Mouse (Mus musculus) hindbrain, embryonic 13.5 days (tissue): Measurements from ENCODE around the gene Slc11a1. TPM values are rescaled to one million over a fixed set of nuclear protein-coding genes. Genes with fewer than 3 reads are reported as not detected.
"Not testable (repeated sequence)": the region's sequence is repeated elsewhere in the genome, so short reads cannot be mapped to it uniquely, and the experiment has no call there.

Experiments used
- ATAC-seq: fragments of 200-750 bp; cut with Nextera tagmentation; 2 replicates; pipeline ENCODE4 v1.8.0; 2017; ENCODE audit warnings: moderate TSS enrichment; ENCODE audit not compliant: low FRiP score
- H3K27ac ChIP-seq: fragments of 300-500 bp; sonication (generic); 2 replicates; pipeline ENCODE4 v1.5.1; 2015; ENCODE audit warnings: inconsistent platforms, mild to moderate bottlenecking, moderate library complexity
- H3K27me3 ChIP-seq: fragments of 300-500 bp; sonication (generic); 2 replicates; pipeline ENCODE4 v1.6.1; 2015; ENCODE audit warnings: mild to moderate bottlenecking, inconsistent platforms
- H3K36me3 ChIP-seq: fragments of 300-500 bp; sonication (generic); 2 replicates; pipeline ENCODE4 v1.6.1; 2015; ENCODE audit warnings: mild to moderate bottlenecking, inconsistent platforms
- H3K4me1 ChIP-seq: fragments of 300-500 bp; sonication (generic); replicated peaks from 2 replicates; pipeline ENCODE4 v1.6.1; 2015; ENCODE audit warnings: inconsistent platforms
- H3K4me2 ChIP-seq: fragments of 300-500 bp; sonication (generic); 2 replicates; pipeline ENCODE4 v1.6.1; 2015; ENCODE audit warnings: inconsistent platforms, mild to moderate bottlenecking, moderate library complexity
- H3K4me3 ChIP-seq: fragments of 300-500 bp; sonication (generic); 2 replicates; pipeline ENCODE4 v1.5.1; 2015; ENCODE audit warnings: mild to moderate bottlenecking, inconsistent platforms
- H3K9ac ChIP-seq: fragments of 300-500 bp; sonication (generic); 2 replicates; pipeline ENCODE4 v1.6.1; 2015; ENCODE audit warnings: mild to moderate bottlenecking, inconsistent platforms
- H3K9me3 ChIP-seq: fragments of 300-500 bp; sonication (generic); 2 replicates; pipeline ENCODE4 v1.6.1; 2016; ENCODE audit warnings: inconsistent platforms
- WGBS: fragments of 180-500 bp; shearing (Covaris S2); methylation state at CpG from one replicate; pipeline ENCODE4 v1.1.7; 2015; 5-methylcytosine and 5-hydroxymethylcytosine counted together
- polyA plus RNA-seq: library from polyadenylated mRNA; unstranded; fragments of >200 nt; fragmentation: Nextera tagmentation; extraction: Ambion mirVana; gene quantifications from 2 replicates; pipeline ENCODE4 v1.2.1, GENCODE M21; 2015

Gene Slc11a1
- polyA plus RNA-seq, 1 experiment from 2014 or later: 2.5 TPM

- peaks cover 31% of the 10 kb centered on the region for H3K4me1 ChIP-seq
- H3K36me3 ChIP-seq: no peaks in the 10 kb centered on the region
- H3K4me2 ChIP-seq: no peak overlapping the region
- no peak for ATAC-seq
- no peaks in the 10 kb centered on the region for H3K9me3 ChIP-seq
- H3K4me3 ChIP-seq: no peak overlapping the region
- H3K27me3 ChIP-seq: no peaks in the 10 kb centered on the region
- no peak overlapping the region for H3K9ac ChIP-seq
- no peak overlapping the region for H3K27ac ChIP-seq
- WGBS: 90% methylated on average over 9 of the region's 9 CpGs
These were observed 35.1 kb upstream of the Slc11a1 start for GRCm38 (mm10) chr1:74339917-74340316.

GRCm38 (mm10) chr1:74340361-74340764 lies 34.6 kb upstream of the Slc11a1 start:
- Histone ChIP-seq H3K4me3 (no peak overlapping the region), H3K9me3 (no peaks in the 10 kb centered on the region), H3K27ac (no peak overlapping the region), H3K9ac (no peak overlapping the region), H3K4me2 (no peak overlapping the region), H3K36me3 (no peaks in the 10 kb centered on the region), H3K4me1 (peaks cover 27% of the 10 kb centered on the region), H3K27me3 (no peaks in the 10 kb centered on the region)
- WGBS: 91% methylated on average over 6 of the region's 6 CpGs
- 0 out of 2 replicates have a peak, but pooled peaks have one; percentile 9 for ATAC-seq

- not testable (repeated sequence) for ATAC-seq, H3K36me3 ChIP-seq, H3K27ac ChIP-seq, H3K9me3 ChIP-seq, H3K27me3 ChIP-seq, H3K4me2 ChIP-seq, H3K4me3 ChIP-seq, H3K9ac ChIP-seq
- H3K4me1 ChIP-seq: peaks cover 25% of the 10 kb centered on the region
- 94% methylated on average over 4 of the region's 4 CpGs for WGBS
These were observed 34.0 kb upstream of the Slc11a1 start for GRCm38 (mm10) chr1:74340992-74341391.

- H3K27ac ChIP-seq: no peak overlapping the region
- H3K9me3 ChIP-seq: no peaks in the 10 kb centered on the region
- no peak for ATAC-seq
- 93% methylated on average over 7 of the region's 7 CpGs for WGBS
- H3K36me3 ChIP-seq: no peaks in the 10 kb centered on the region
- H3K4me1 ChIP-seq: peaks cover 24% of the 10 kb centered on the region
- H3K9ac ChIP-seq: no peak overlapping the region
- no peak overlapping the region for H3K4me3 ChIP-seq
- H3K4me2 ChIP-seq: no peak overlapping the region
- H3K27me3 ChIP-seq: no peaks in the 10 kb centered on the region
These were observed 33.1 kb upstream of the Slc11a1 start for GRCm38 (mm10) chr1:74341898-74342297.

- no peak for ATAC-seq
- Histone ChIP-seq H3K4me3 (no peak overlapping the region), H3K4me1 (peaks cover 21% of the 10 kb centered on the region), H3K27me3 (no peaks in the 10 kb centered on the region), H3K9ac (no peak overlapping the region), H3K9me3 (no peaks in the 10 kb centered on the region), H3K27ac (no peak overlapping the region), H3K36me3 (no peaks in the 10 kb centered on the region), H3K4me2 (no peak overlapping the region)
- WGBS: 78% methylated on average over 1 of the region's 1 CpGs
These were observed 32.7 kb upstream of the Slc11a1 start for GRCm38 (mm10) chr1:74342308-74342707.

- no peak overlapping the region for H3K4me2 ChIP-seq
- 51% methylated on average over 5 of the region's 5 CpGs for WGBS
- H3K4me3 ChIP-seq: no peak overlapping the region
- H3K27me3 ChIP-seq: no peaks in the 10 kb centered on the region
- H3K9me3 ChIP-seq: no peaks in the 10 kb centered on the region
- H3K36me3 ChIP-seq: peaks cover 5% of the 10 kb centered on the region
- H3K27ac ChIP-seq: no peak overlapping the region
- no peak overlapping the region; the same call in 1 of the 2 replicates for H3K9ac ChIP-seq
- no peak for ATAC-seq
- H3K4me1 ChIP-seq: peaks cover 17% of the 10 kb centered on the region
These were observed 31.8 kb upstream of the Slc11a1 start for GRCm38 (mm10) chr1:74343161-74343560.

GRCm38 (mm10) chr1:74344163-74344916 lies 30.7 kb upstream of the Slc11a1 start:
- Histone ChIP-seq H3K9me3 (no peaks in the 10 kb centered on the region), H3K36me3 (peaks cover 14% of the 10 kb centered on the region), H3K4me2 (no peak overlapping the region), H3K27ac (no peak overlapping the region), H3K4me3 (no peak overlapping the region), H3K27me3 (no peaks in the 10 kb centered on the region), H3K4me1 (peaks cover 14% of the 10 kb centered on the region), H3K9ac (no peak overlapping the region)
- WGBS: 80% methylated on average over 11 of the region's 11 CpGs
- no peak for ATAC-seq

- 90% methylated on average over 13 of the region's 13 CpGs for WGBS
- H3K4me1 ChIP-seq: no peaks in the 10 kb centered on the region
- H3K27me3 ChIP-seq: no peaks in the 10 kb centered on the region
- no peak overlapping the region for H3K27ac ChIP-seq
- H3K4me2 ChIP-seq: no peak overlapping the region
- no peak overlapping the region for H3K9ac ChIP-seq
- ATAC-seq: no peak
- peaks cover 54% of the 10 kb centered on the region for H3K36me3 ChIP-seq
- no peaks in the 10 kb centered on the region for H3K9me3 ChIP-seq
- H3K4me3 ChIP-seq: no peak overlapping the region
These were observed 23.7 kb upstream of the Slc11a1 start for GRCm38 (mm10) chr1:74351185-74351769.

GRCm38 (mm10) chr1:74352532-74353096 lies 22.4 kb upstream of the Slc11a1 start:
- no peak overlapping the region for H3K27ac ChIP-seq
- WGBS: 84% methylated on average over 5 of the region's 5 CpGs
- no peaks in the 10 kb centered on the region for H3K9me3 ChIP-seq
- H3K36me3 ChIP-seq: peaks cover 51% of the 10 kb centered on the region
- H3K27me3 ChIP-seq: no peaks in the 10 kb centered on the region
- H3K9ac ChIP-seq: no peak overlapping the region
- no peaks in the 10 kb centered on the region for H3K4me1 ChIP-seq
- H3K4me3 ChIP-seq: no peak overlapping the region
- no peak overlapping the region for H3K4me2 ChIP-seq
- no peak for ATAC-seq

GRCm38 (mm10) chr1:74353453-74354229 lies 21.4 kb upstream of the Slc11a1 start:
- no peak overlapping the region for H3K27ac ChIP-seq
- WGBS: 95% methylated on average over 9 of the region's 9 CpGs
- H3K9ac ChIP-seq: no peak overlapping the region
- H3K27me3 ChIP-seq: no peaks in the 10 kb centered on the region
- ATAC-seq: no peak
- no peak overlapping the region for H3K4me3 ChIP-seq
- no peak overlapping the region for H3K4me2 ChIP-seq
- H3K36me3 ChIP-seq: peaks cover 46% of the 10 kb centered on the region
- H3K9me3 ChIP-seq: no peaks in the 10 kb centered on the region
- no peaks in the 10 kb centered on the region for H3K4me1 ChIP-seq

GRCm38 (mm10) chr1:74357531-74357930 lies 17.5 kb upstream of the Slc11a1 start:
- Histone ChIP-seq H3K27me3 (no peaks in the 10 kb centered on the region), H3K9ac (no peak overlapping the region), H3K4me3 (no peak overlapping the region), H3K27ac (no peak overlapping the region), H3K4me1 (peaks cover 3% of the 10 kb centered on the region; the same call in 1 of the 2 replicates), H3K9me3 (no peaks in the 10 kb centered on the region), H3K36me3 (peaks cover 14% of the 10 kb centered on the region), H3K4me2 (no peak overlapping the region)
- no peak for ATAC-seq

GRCm38 (mm10) chr1:74359952-74360517 lies 15.0 kb upstream of the Slc11a1 start:
- H3K27me3 ChIP-seq: no peaks in the 10 kb centered on the region
- no peak overlapping the region for H3K9ac ChIP-seq
- H3K36me3 ChIP-seq: no peaks in the 10 kb centered on the region
- H3K4me1 ChIP-seq: peaks cover 3% of the 10 kb centered on the region; the same call in 1 of the 2 replicates
- no peak overlapping the region for H3K4me2 ChIP-seq
- no peaks in the 10 kb centered on the region for H3K9me3 ChIP-seq
- H3K27ac ChIP-seq: no peak overlapping the region
- H3K4me3 ChIP-seq: no peak overlapping the region
- 87% methylated on average over 5 of the region's 5 CpGs for WGBS
- ATAC-seq: no peak
